Mouse (Mus musculus): Measurements from ENCODE around the gene Zc3hc1.

GRCm38 (mm10) chr6:30404671-30405070 lies 13.8 kb upstream of the Zc3hc1 start:
- no peak for TF ChIP-seq POLR2A (IDR thresholded peaks at IDR 0.05; ENCODE audit: insufficient read depth, low read depth, low read length)
- no peak for TF ChIP-seq CTCF (IDR thresholded peaks at IDR 0.05; ENCODE audit: insufficient read depth, low read depth, low read length)

Measured in olfactory bulb, adult 2 months (tissue).